Mouse (Mus musculus) lung, adult 2 months (tissue): ENCODE data around the gene Cep131.

Experiments used
- CTCF ChIP-seq: fragments of 200-500 bp; IDR thresholded peaks from 2 replicates; pipeline ENCODE4 v1.5.1; 2011; ENCODE audit warnings: mild to moderate bottlenecking, low read length, control low read depth; ENCODE audit not compliant: insufficient read depth
- POLR2A ChIP-seq: fragments of 200-500 bp; IDR thresholded peaks from 2 replicates; pipeline ENCODE4 v1.6.1; 2011; ENCODE audit warnings: low read depth, mild to moderate bottlenecking, control low read depth, low read length, borderline replicate concordance; ENCODE audit errors: extremely low read depth

- TF ChIP-seq CTCF (no peak), POLR2A (no peak)
These were observed 65.3 kb downstream of the Cep131 start for GRCm38 (mm10) chr11:120021367-120021766.
